Mouse (Mus musculus) left cerebral cortex, postnatal 36 days (tissue): ENCODE measurements around the gene Zbtb16. TPM values are rescaled to one million over a fixed set of nuclear protein-coding genes. Genes with fewer than 3 reads are reported as not detected.

Experiments
- DNase-seq, 2 experiments: peaks; one replicate each; pipeline ENCODE4 v3.0.0; 2021 to 2022; ENCODE audit warnings: low spot score in 2 of 2, mixed read lengths in 1 of 2
- intact Hi-C: fragments of 180-260 bp; cut with DNase I; formaldehyde crosslinking; loops from one replicate; pipeline ENCODE4 v1.15.1; 2025
- total RNA-seq, 2 experiments: library from RNA; stranded (reverse); gene quantifications; 2 replicates each; pipeline ENCODE4 v1.2.3; 2021

Gene Zbtb16
- total RNA-seq, 2 experiments from 2014 or later, result 75.1 to 93.6 TPM

DNA sequence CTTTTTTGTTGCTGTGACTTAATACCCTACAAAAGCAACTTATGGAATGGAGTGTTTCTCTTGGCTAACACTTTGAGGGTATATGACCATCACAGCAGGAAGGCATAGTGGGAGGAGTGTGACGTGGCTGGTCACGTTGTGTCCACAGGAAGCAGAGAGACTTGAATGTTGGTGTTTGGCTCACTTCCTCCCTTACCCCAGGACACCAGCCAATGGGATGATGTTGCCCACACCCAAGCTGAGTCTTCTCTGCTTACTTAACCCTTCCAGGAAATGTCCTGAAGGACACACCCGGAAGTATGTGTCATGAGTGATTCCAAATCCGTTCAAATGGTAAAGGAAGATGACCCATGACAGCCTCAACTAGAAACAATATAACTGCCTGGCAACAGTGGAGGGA is 226.3 kb downstream of the Zbtb16 start:
- intact Hi-C loops, result loop anchor here (10.0 kb wide), 1 partner anchor 345 kb away; no protein-coding TSS in a partner anchor
- DNase-seq, result no peak

DNA sequence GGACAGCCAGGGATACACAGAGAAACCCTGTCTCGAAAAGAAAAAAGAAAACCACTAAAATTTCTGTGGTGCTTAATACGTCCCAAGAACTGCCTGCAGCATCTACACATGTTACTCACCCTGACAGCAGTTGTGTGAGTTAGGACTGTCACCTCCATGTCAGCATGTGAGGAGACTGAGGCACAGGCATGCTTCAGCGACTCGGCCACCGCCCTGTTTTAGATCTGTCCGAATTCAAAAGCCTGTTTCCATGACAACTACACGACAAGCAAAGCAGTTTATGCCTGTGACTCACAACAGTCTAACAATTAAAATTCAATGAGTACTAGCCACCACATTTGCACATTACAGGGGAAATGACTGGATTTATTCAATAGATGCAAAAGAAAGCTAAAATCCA is 228.6 kb downstream of the Zbtb16 start:
- no peak for DNase-seq
- intact Hi-C loops, result no loop called here

DNA sequence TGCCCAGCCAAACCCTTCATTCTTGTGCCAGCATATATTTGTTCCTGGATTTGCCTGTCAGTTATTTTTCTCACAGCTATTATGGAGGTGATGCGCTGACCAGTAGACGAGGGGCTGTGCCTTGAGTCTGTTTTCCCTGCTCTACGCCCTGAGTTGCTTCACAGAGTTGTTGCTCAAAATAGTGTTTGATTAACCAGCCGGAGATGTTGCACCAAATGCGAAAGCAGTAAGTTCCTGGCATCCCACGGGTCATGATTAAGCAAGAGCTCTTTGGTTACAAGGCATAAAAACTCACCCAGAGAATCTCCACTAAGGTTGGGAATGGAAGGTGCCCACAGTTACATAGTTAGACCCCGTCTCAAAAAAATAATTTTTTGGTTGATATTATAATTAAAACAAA is 229.9 kb downstream of the Zbtb16 start:
- DNase-seq, result no peak
- intact Hi-C loops, result no loop called here

DNA sequence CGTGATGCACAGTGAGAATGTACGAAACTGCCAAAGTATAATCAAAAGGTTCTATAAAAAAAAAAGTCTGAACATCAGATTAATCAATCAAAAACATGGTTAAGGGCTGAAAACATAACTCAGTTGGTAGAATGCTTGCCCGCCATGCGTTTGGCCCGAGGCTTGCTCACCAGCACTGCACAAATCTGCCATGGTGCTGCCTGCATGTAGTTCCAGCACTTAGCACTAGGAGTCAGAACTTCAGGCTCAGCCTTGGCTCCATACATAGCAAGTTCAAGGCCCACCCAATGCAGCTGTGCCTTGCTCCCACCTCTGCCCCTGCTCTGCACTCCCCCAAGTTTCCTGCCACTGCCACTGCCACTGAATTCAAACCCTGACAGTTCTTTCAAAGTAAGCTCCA is 230.3 kb downstream of the Zbtb16 start:
- no peak for DNase-seq
- intact Hi-C loops, result no loop called here

DNA sequence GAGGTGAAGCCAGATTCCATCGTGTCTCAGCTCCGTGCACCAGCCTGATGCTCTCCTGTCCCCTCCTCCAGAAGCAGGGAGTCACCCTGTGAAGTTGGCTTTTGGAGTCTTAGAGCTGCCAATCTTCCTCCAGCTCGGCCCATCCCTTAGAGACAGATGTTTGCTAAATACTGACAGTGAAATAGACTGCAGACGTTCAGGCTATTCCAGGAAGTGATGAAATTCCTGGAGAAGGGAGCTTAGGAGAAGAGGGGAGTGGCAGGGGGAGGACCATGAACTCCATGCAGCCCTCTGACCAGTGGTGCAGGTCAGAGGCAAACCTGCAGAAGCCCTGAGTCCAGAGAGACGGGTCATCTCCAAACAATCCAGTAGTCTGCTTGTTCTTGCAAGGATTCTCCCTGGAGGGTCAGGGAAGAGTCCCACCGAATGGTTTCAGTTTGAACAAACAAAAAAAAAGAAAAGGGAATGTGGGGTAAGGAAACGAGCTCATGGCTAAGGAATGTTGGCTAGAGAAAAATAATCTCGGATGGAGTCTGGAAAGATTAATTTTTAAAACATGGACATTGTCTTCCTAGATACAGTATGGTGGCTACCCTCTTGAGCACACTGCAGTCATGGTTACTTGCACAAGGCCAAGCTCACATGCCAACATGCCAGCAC is 231.0 kb downstream of the Zbtb16 start, which contains the start of gene Nnmt:
Nnmt (minus strand) TSS at position 215 of the 660 bp plus-strand sequence.
- DNase-seq, result no peak
- intact Hi-C loops, result no loop called here

Other genes with a start within 250 kb of the Zbtb16 start
- under 1 TPM; 0.62 to 0.91 TPM for gene Nnmt, start 231.1 kb downstream of the Zbtb16 start, total RNA-seq
- gene Htr3a, start 74.9 kb upstream of the Zbtb16 start, total RNA-seq, result 1 to 10 TPM; 7.4 to 7.8 TPM
- not detected for gene Htr3b, start 128.8 kb upstream of the Zbtb16 start, total RNA-seq
- gene Usp28, start 149.2 kb upstream of the Zbtb16 start, total RNA-seq, result 10 to 100 TPM; 35.6 to 52.3 TPM
- gene Zw10, start 219.4 kb upstream of the Zbtb16 start, total RNA-seq, result 10 to 100 TPM; 14.1 to 19.6 TPM
- under 1 TPM; 0.39 to 0.54 TPM for gene Tmprss5, start 245.0 kb upstream of the Zbtb16 start, total RNA-seq